Mouse (Mus musculus): ENCODE measurements around the gene Stard10.

Gene Stard10

DNA sequence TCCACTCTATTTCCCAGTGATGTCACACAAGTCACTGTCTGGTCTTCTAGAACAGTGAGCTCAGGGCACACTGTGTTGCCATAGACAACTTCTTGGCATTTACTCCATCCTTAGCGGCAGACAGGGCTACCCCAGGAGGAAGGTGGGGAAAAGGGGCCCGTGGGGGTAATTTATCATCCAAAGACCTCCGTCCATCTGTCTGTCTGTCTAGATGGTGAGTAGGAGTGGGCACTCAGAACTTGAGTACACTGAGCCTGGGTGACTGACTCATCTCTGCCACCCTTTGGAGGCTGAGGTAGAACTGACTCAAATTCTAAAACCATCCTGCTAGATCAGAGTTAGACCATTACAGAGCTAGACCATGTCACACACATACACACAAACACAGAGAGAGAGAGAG lies at the start of gene Stard10:
Gene Stard10 (plus strand): TSS at position 73 of the 400 bp plus-strand sequence.
- no peak for DNase-seq

DNA sequence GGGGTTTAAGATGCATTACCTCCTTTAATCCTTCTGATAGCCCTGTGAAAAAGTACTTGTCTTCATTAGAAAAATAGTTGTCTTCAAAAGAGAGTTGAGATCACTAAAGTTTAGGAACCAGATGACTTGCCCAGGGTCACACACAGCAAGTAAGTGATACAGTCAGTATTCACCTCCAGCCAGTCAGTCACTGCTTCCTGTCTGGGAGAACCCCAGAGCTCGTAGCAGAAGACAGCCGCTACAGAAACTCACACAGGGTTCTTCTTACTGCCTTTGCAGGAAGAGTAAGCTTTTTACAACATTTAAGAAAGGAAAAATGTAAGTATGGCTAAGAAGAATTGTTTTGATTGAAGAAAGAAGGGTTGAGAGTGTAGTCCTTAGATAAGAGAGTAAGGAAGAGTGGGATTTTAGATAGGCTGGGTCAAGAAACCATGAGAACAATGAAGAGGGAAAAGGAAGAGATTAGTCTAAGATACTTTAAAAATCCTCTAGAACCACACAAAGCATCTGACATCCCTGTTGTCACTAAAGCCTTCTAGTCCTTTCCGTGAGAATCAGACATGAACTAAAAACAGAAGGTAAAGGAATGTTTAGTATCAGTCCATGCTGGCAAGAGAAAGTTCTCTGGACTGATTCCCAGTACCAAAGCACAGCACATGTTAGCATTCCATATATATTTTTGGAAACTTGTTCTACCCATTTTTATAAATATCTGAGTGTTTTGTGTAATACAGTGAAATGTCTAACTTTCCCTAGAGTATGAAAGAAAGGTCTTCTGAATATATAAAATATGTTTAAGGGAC lies 49.2 kb upstream of the Stard10 start:
- no peak for DNase-seq

DNA sequence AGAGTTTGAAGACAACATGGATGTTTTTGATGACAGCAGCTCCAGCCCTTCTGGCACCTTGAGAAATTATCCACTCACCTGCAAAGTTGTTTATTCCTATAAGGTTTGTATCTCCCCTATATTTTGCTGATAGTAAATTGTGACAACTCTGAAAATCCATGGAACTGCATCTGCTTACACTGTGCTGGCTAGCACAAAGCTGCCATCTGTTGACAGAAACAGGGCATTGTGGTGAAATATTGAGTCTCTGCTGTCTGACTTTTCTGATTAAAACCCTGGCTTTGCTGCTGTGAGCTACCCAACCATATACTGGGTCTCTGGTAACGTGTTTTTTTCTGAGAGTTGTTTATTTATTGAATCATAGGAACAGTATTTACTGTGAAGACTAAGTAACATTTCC lies 45.3 kb upstream of the Stard10 start:
- no peak for DNase-seq

GRCm38 (mm10) chr7:101272466-101273160 lies 44.3 kb upstream of the Stard10 start:
- no peak for DNase-seq

DNA sequence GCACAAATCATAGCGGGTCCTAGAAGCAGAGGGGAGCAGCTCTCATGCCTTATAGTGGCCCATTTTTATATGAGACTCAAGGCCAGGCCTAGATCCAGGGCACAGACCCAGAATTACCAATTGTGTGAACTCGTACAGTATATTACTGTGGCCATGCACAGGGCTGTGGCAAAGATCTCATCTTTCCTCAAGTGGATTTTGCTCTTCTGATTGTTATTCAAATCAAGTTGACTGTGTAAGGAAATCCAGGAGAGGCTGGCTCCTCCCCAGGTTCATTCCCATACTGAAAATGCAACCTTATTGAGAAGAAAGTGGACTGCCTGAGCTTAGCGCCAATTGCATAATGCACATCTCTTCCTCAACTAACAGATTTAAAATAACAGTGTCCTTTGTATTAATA lies 34.2 kb upstream of the Stard10 start:
- no peak for DNase-seq

DNA sequence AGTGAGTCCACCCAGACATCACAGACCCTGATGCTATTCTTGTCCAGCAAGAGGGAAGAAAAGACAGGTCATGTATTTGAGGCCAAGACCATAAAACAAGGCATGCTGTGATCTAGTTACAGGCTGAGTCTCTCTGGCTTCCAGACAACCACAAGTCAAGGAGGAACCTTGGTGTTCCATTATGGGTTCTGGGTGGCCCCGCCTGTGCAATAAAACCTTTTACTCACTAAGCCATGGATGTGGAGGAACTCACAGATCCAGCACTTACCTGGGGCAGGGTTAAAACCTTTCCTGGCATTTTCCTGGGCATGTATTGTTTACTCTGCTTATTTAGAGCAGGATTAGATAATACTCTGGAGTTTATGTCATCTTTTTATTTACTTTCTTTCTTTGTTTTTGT lies 32.4 kb upstream of the Stard10 start:
- DNase-seq, result no peak

DNA sequence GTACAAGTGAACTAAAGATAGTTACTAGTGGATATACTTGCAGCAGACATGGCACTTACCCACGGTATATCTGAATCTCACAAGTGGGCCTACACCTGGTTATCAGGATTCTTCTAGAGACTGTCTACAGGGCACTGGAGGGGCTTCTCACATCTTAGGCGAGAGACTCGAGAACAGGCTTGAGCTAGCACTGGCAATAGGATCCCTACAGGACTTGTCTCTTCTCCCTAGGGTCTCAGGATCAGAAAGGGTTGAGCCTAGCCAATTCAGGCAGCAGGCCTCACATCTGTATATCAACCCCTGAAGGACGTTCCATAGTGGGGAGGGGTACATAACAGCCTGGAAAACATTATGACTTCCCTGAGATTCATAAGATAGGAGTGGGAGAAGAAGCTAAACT lies 30.0 kb upstream of the Stard10 start:
- DNase-seq, result no peak

DNA sequence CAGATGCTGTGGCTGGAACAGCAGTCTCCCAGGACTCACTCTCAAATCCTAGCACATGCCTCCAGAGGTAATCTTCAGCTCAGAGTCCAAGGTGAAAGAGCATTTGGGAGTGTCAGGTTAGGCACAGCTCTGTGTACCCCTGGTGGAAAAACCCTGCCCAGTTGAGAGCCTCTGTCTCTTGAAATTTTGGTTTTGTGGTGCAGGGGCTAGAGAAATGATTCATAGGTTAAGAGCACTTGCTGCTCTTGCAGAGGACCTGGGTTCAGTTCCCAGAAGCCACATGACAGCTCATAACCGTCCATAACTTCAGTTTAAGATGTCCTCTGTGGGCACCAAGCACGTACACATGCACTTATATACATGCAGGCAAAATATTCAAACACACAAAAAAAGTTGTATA lies 29.1 kb upstream of the Stard10 start:
- DNase-seq, result no peak

DNA sequence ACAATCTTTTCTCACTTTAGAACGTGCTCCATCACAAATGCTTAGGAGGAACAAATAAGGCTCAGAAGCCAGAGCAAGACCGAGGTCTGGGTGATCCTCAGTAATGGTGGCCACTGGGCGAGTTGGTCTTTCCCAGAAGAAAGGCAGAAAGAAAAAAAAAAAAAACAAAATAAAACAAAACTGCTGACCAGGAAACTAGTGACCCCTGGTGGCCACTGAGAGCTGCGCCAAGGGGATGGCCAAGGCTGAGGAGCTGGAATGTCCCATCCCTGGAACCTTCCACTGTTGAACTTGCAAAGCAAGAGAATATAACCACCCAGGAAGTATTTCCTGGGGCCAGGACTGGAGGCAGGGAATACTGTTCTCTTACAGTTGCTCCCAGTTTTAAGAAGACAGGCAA lies 28.4 kb upstream of the Stard10 start:
- peak; percentile 77 to 82 for DNase-seq

DNA sequence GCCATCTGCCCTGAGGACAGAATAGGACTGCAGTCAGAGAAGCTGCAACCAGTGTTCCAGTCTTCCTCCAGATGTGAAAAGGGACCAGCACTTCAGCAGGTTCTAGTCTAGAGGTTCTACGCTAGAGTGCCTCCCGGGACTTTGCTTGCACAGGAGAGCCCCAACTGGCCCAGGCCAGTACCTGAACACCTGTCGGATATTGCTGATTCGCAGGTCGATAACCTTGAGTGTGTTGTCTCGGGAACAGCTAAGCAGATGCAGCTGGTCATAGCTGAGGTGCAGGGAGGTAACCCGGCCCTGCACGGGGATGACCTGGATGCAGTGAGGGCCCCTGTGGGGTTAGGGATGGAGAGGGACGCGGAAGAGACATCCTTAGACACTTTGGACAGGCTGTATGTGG lies 26.5 kb upstream of the Stard10 start:
- DNase-seq, result no peak

DNA sequence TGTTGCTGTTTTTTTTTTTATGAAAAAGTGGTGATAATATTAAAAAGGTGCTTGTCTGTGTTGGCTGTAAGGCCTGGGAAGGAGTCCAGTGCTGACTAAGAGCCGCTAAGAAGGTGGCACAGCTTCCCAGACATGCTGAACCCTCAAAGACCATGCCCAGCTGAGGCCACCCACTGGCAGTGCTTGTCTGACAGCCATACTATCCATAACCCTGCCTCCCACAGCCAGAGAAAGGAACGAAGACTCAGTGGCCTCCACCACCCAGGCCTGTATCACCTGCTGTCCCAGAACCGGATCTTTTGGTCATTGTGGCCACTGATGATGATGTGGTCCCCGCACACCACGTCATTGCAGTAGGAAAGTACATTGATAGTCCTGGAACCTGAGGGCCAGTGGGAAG lies 25.7 kb upstream of the Stard10 start:
- DNase-seq, result no peak

DNA sequence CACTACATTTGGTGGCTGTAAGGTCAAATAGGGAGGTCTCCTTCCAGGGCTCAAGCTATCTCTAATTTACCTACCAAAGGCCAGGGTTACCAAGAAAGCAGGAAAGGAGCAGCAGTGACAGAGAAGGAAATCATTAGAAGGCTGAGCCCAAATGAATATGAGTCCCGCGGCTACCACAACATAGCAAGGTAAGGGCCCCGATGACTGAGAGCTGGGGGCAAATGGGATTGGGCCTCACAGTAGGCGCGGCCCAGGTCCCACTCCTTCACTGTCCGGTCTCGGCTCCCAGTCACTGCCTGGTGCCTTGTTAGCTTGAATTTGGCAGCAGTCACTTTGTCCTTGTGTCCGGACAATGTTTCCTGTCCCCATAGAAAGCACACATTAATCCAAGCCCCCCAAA lies 25.2 kb upstream of the Stard10 start:
- DNase-seq, result no peak

DNA sequence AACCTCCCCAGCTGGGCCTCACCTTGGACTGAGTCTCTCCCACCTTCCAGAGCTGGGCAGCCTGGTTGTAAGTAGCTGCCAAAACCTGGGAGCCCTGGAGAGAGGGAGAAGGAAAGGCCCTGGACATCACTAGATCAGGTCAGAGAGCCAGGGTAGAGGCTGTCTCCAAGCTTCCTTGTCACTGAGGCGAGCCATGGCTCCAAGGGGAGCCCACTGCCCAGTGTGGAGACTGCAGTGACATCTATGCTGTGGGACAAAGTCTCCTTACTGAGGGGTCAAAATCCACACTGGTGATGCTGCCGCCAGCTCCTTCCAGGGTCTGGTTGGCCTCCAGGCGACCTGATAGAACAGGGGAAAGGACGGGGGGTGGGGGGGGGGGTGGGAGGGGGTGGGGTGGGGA lies 24.8 kb upstream of the Stard10 start:
- DNase-seq, result no peak

DNA sequence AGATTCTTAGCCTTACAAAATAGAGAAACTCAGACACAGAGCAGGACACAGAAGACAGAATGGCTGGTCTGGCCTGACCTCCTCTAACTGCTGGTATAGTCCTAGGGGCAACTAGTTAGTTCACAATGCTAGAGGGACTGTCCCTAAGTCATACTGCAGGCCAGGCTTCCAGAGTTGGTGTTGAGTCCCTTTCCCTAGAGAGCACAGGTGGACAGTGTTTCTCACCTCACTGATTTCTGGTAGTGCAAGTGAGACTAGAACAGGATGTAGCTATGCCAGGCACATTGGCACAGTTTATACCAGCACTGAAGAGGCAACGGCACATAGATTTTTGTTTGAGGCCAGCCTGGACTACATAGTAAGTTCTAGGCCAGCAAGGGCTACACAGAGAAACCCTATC lies 24.2 kb upstream of the Stard10 start:
- no peak for DNase-seq

DNA sequence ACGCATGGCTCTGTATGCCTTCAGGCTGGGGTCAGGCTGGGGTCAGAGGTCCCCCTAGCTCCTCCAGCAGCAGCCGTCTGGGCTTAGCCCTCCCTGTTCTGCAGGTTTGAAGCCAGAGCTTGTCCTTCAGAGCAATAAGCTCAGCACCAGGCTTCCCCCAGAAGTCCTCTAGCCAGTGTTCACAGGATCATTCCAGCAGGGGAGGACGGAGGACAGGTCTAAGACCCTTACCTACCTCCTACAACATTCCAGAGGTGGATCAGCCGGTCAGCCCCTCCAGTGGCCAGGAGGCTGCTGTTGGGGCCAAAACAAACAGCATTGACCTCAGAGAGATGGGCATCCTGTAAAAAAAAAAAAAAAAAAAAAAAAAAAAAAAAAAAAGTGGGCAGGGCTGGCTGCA lies 23.7 kb upstream of the Stard10 start:
- no peak for DNase-seq

DNA sequence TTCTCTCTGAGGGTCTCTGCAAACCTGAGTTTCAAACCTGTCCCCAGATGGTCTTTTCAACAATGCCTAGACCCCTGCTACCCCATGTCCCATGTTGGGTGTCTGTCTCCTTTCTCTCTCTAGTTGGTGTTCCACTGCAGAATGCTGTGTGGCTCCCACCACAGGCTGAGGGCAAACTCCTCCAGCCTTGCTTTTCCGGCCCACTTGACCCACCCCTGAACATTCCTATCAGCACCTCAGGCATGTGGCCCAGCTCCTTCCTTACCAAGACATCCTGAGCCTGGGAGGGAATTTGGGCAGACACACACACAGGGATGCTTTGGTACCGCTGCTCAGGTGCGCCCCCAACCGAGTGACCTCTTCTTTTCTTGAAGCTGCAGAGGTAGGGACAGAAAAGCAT lies 23.3 kb upstream of the Stard10 start:
- DNase-seq, result no peak

GRCm38 (mm10) chr7:101295438-101295837 lies 21.4 kb upstream of the Stard10 start:
- no peak for DNase-seq

DNA sequence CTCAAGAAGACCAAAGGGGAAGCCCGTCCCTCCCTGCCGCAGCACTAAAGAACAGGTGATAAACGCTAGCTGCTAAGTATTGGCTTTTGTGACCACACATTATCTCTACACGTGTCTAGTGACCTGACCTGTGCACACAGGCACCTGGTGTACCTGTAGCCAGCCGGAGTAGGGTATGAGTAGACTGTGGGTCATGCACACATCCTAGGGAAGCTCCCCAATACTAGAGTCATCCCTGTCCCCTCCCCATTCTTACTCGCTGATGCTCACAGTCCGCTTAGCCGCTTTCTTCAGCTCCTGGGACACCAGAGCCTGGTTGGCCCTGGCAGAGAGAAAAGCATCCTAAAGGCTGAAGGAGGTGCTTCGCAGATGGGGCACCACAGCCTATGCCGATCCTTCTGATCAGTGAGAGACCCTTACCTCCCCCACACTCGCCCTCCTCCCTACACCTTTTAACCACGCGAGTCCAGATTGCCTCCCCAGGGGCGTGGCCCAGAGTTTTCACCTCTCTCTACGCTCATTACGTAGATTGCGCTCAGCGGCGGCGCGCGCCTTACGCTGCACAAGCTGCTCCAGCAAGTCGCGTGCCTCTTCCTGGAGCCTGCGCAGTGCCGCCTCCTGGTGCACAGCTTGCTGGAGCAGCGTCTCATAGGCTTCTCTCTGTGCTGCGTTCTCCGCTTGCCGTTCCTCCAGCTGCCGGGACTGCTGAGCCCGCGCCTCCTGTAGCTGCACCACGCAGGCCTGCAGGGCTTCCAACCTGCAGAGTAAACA lies 20.4 kb upstream of the Stard10 start:
- DNase-seq, result peak; percentile 90 to 93

DNA sequence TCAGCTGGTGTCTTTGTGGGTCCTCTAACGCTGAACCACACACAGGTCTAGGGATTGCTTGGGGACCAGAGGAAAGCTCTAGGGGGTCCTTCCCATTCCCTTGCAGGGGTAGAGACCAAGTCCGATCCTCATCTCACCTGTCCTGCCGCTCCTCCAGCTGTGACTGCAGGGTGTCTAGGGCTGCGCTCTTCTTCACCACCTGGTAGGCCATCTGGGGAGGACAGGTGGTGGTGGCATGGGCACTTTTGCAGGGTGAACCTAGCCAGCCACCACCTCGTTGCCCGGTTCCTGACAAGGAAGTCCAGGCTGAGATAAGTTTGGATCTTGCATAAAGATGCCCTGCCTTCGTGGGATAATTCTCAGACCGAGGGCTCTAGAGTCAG lies 19.9 kb upstream of the Stard10 start:
- DNase-seq, result no peak

DNA sequence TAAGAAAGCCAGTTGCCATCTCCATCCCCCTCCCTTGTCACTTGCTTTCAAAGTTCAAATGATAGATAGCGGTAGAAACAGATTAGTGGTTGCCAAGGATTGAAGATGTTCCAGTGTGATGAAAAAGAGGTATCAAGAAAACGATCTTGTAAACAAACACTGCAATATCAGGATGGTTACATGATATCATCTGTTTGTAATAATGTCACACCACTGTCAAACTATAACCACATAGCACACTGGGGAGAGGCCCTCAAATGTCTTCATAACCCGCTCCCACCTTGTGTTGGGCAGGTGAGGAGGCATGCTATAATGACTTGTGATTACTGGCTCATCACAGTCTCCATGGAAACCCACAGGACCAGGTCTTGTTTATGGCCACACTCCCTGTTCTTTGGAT lies 18.5 kb upstream of the Stard10 start:
- no peak for DNase-seq

GRCm38 (mm10) chr7:101301361-101301880 lies 15.5 kb upstream of the Stard10 start:
- no peak for DNase-seq

- DNase-seq, result peak; percentile 93 to 96
Observed at GRCm38 (mm10) chr7:101301881-101302456, 14.9 kb upstream of the Stard10 start, which contains the start of gene Atg16l2. Gene Atg16l2, minus strand, starts transcription at chr7:101302251.

DNA sequence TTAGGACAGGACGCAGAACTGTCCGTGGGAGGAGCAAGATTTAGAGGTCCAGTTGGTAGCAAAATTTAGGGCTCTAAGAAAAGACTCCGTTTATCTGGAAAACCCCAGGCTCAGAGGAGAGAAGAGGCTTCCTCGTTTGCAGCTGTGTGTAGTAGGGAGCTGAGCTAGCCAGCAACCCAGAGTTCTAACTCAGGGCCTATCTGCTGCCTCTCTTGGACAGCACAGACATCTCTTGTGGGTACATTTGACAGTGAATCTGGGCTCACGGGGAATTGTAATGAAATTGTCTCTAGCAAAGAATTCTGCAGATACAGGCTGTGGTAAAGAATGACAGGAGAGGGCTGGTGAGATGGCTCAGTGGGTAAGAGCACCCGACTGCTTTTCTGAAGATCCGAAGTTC lies 14.2 kb upstream of the Stard10 start:
- no peak for DNase-seq
